Mouse (Mus musculus) bone marrow, adult 2 months (tissue): ENCODE data around the gene Ube2d3. TPM values are rescaled to one million over a fixed set of nuclear protein-coding genes. Genes with fewer than 3 reads are reported as not detected.

Experiments
- H3K27ac ChIP-seq: fragments of 200-500 bp; 2 replicates; pipeline ENCODE4 v1.5.1; 2012; ENCODE audit warnings: low read depth, mild to moderate bottlenecking, control low read depth, inconsistent platforms, low read length; ENCODE audit not compliant: control insufficient read depth, poor library complexity, insufficient read depth
- H3K4me1 ChIP-seq: fragments of 200-500 bp; 2 replicates; pipeline ENCODE4 v1.6.1; 2011; ENCODE audit warnings: low read length; ENCODE audit not compliant: control insufficient read depth, insufficient read depth
- H3K4me3 ChIP-seq: fragments of 200-500 bp; replicated peaks from 2 replicates; pipeline ENCODE3; 2011; ENCODE audit warnings: mild to moderate bottlenecking, low read depth, low read length, control low read depth; ENCODE audit not compliant: control insufficient read depth
- CTCF ChIP-seq: fragments of 200-500 bp; IDR thresholded peaks from 2 replicates; pipeline ENCODE4 v1.5.1; 2011; ENCODE audit warnings: low read length, control low read depth; ENCODE audit not compliant: control insufficient read depth, insufficient read depth
- POLR2A ChIP-seq: fragments of 200-500 bp; IDR thresholded peaks from 2 replicates; pipeline ENCODE4 v1.6.1; 2011; ENCODE audit warnings: low read depth, mild to moderate bottlenecking, control low read depth, low read length, borderline replicate concordance; ENCODE audit not compliant: control insufficient read depth
- WGBS: fragments of 180-500 bp; shearing (Covaris S2); methylation state at CpG from one replicate; pipeline ENCODE4 v1.1.7; 2018; 5-methylcytosine and 5-hydroxymethylcytosine counted together
- polyA plus RNA-seq: library from polyadenylated mRNA; stranded (reverse); fragments of >200 nt; gene quantifications from 2 replicates; pipeline ENCODE4 v1.2.4, GENCODE M21; 2011; ENCODE audit warnings: low replicate concordance; ENCODE audit not compliant: missing spikeins, insufficient read depth, insufficient read length

Ube2d3 gene
- polyA plus RNA-seq, 1 experiment, result 125 TPM

- Histone ChIP-seq H3K4me3 (no peak overlapping the region), H3K4me1 (no peaks in the 10 kb centered on the region; the same call in 1 of the 2 replicates), H3K27ac (no peak overlapping the region)
- TF ChIP-seq CTCF (no peak), POLR2A (no peak)
- WGBS, result 86% methylated on average over 13 of the region's 13 CpGs
These were observed 68.0 kb downstream of the Ube2d3 start for GRCm38 (mm10) chr3:135505916-135506482.

- Histone ChIP-seq H3K4me1 (no peaks in the 10 kb centered on the region), H3K27ac (no peak overlapping the region), H3K4me3 (no peak overlapping the region)
- TF ChIP-seq CTCF (no peak), POLR2A (no peak)
- WGBS, result 88% methylated on average over 7 of the region's 7 CpGs
These were observed 69.6 kb downstream of the Ube2d3 start for GRCm38 (mm10) chr3:135507506-135507905.

- Histone ChIP-seq H3K4me3 (no peak overlapping the region), H3K4me1 (no peaks in the 10 kb centered on the region), H3K27ac (no peak overlapping the region)
- WGBS, result 88% methylated on average over 1 of the region's 1 CpGs
- TF ChIP-seq CTCF (no peak), POLR2A (no peak)
These were observed 70.2 kb downstream of the Ube2d3 start for GRCm38 (mm10) chr3:135508191-135508590.

GRCm38 (mm10) chr3:135510372-135510771, 72.4 kb downstream of the Ube2d3 start:
- no peaks in the 10 kb centered on the region for H3K4me1 ChIP-seq
- H3K4me3 ChIP-seq, result no peak overlapping the region
- no peak overlapping the region for H3K27ac ChIP-seq
- 91% methylated on average over 3 of the region's 3 CpGs for WGBS
- no peak for TF ChIP-seq CTCF

GRCm38 (mm10) chr3:135511683-135512082, 73.7 kb downstream of the Ube2d3 start:
- Histone ChIP-seq H3K27ac (no peak overlapping the region), H3K4me1 (no peaks in the 10 kb centered on the region), H3K4me3 (no peak overlapping the region)
- TF ChIP-seq CTCF (peak; percentile 16; the same call in 1 of the 2 replicates), POLR2A (no peak)
- WGBS, result 70% methylated on average over 11 of the region's 11 CpGs

- H3K27ac ChIP-seq, result no peak overlapping the region
- WGBS, result 79% methylated on average over 11 of the region's 11 CpGs
- no peak overlapping the region for H3K4me3 ChIP-seq
- TF ChIP-seq POLR2A (no peak), CTCF (no peak)
- H3K4me1 ChIP-seq, result no peaks in the 10 kb centered on the region
These were observed 75.3 kb downstream of the Ube2d3 start for GRCm38 (mm10) chr3:135513270-135513669.

GRCm38 (mm10) chr3:135513800-135514425, 76.0 kb downstream of the Ube2d3 start:
- WGBS, result 79% methylated on average over 14 of the region's 14 CpGs
- TF ChIP-seq CTCF, result no peak
- TF ChIP-seq POLR2A, result no peak
- H3K4me1 ChIP-seq, result no peaks in the 10 kb centered on the region
- H3K4me3 ChIP-seq, result no peak overlapping the region
- H3K27ac ChIP-seq, result no peak overlapping the region

- no peaks in the 10 kb centered on the region for H3K4me1 ChIP-seq
- 83% methylated on average over 5 of the region's 5 CpGs for WGBS
- TF ChIP-seq CTCF (no peak), POLR2A (no peak)
These were observed 77.3 kb downstream of the Ube2d3 start for GRCm38 (mm10) chr3:135515246-135515645.

GRCm38 (mm10) chr3:135516891-135517290, 78.9 kb downstream of the Ube2d3 start:
- Histone ChIP-seq H3K27ac (no peak overlapping the region), H3K4me3 (no peak overlapping the region), H3K4me1 (no peaks in the 10 kb centered on the region)
- TF ChIP-seq POLR2A (no peak), CTCF (no peak)
- WGBS, result 59% methylated on average over 6 of the region's 6 CpGs

More at GRCm38 (mm10) chr3:135515246-135515645, 77.3 kb downstream of the Ube2d3 start:
- no peak overlapping the region for H3K27ac ChIP-seq
- no peak overlapping the region for H3K4me3 ChIP-seq

Other genes with a start within 250 kb of the Ube2d3 start
- gene Cenpe, start 225.6 kb upstream of the Ube2d3 start, polyA plus RNA-seq, result 40.2 and 48.3 TPM in 2 replicates
- 2.2 TPM in 1 of 2 replicates, not detected in the other for gene Bdh2, start 156.9 kb upstream of the Ube2d3 start, polyA plus RNA-seq
- gene Slc9b2, start 130.4 kb upstream of the Ube2d3 start, polyA plus RNA-seq, result 1.4 TPM in 1 of 2 replicates, not detected in the other
- gene Slc9b1, start 90.1 kb upstream of the Ube2d3 start, polyA plus RNA-seq, result not detected in 2 replicates
- 15.7 and 17.0 TPM in 2 replicates for gene Cisd2, start 14.2 kb upstream of the Ube2d3 start, polyA plus RNA-seq
- 5.3 and 21.0 TPM in 2 replicates for gene Manba, start 47.5 kb downstream of the Ube2d3 start, polyA plus RNA-seq